Mouse (Mus musculus) liver, postnatal 0 days (tissue): Measurements from ENCODE around the gene Rrp15. TPM values are rescaled to one million over a fixed set of nuclear protein-coding genes. Genes with fewer than 3 reads are reported as not detected.

Experiments used
- ATAC-seq: fragments of 200-750 bp; cut with Nextera tagmentation; 2 replicates; pipeline ENCODE4 v1.8.0; 2017; ENCODE audit warnings: mild to moderate bottlenecking, moderate library complexity
- DNase-seq: peaks from one replicate; pipeline ENCODE4 v3.0.0-alpha.2; 2016
- H3K27ac ChIP-seq: fragments of 300-500 bp; sonication (generic); 2 replicates; pipeline ENCODE4 v1.5.1; 2014; ENCODE audit warnings: antibody characterized with exemption, moderate library complexity, mild to moderate bottlenecking, low read depth
- H3K27me3 ChIP-seq: fragments of 300-500 bp; sonication (generic); 2 replicates; pipeline ENCODE4 v1.6.1; 2014; ENCODE audit warnings: low read length, control low read depth, mixed read lengths; ENCODE audit not compliant: insufficient read depth
- H3K36me3 ChIP-seq: fragments of 300-500 bp; sonication (generic); replicated peaks from 2 replicates; pipeline ENCODE4 v1.6.1; 2014; ENCODE audit warnings: mild to moderate bottlenecking, control low read depth, low read length, moderate library complexity, mixed read lengths; ENCODE audit not compliant: insufficient read depth
- H3K4me1 ChIP-seq: fragments of 300-500 bp; sonication (generic); 2 replicates; pipeline ENCODE4 v1.6.1; 2014; ENCODE audit warnings: antibody characterized with exemption, mild to moderate bottlenecking, control low read depth; ENCODE audit not compliant: insufficient read depth
- H3K4me2 ChIP-seq: fragments of 300-500 bp; sonication (generic); 2 replicates; pipeline ENCODE4 v1.6.1; 2014; ENCODE audit warnings: low read depth, mild to moderate bottlenecking, low read length, moderate library complexity, mixed read lengths
- H3K4me3 ChIP-seq: fragments of 300-500 bp; sonication (generic); 2 replicates; pipeline ENCODE4 v1.5.1; 2014; ENCODE audit warnings: low read depth, low read length
- H3K9ac ChIP-seq: fragments of 300-500 bp; sonication (generic); replicated peaks from 2 replicates; pipeline ENCODE4 v1.6.1; 2014; ENCODE audit warnings: mild to moderate bottlenecking, moderate library complexity
- H3K9me3 ChIP-seq: fragments of 300-500 bp; sonication (generic); 2 replicates; pipeline ENCODE4 v1.6.1; 2016; ENCODE audit warnings: mild to moderate bottlenecking, control low read depth, low read length, mixed read lengths
- CTCF ChIP-seq: sonication (generic); IDR thresholded peaks from 2 replicates; pipeline ENCODE4 v1.5.1; 2016; ENCODE audit warnings: antibody characterized with exemption, low read depth
- EP300 ChIP-seq: IDR thresholded peaks from 2 replicates; pipeline ENCODE4 v1.6.1; 2016; ENCODE audit warnings: antibody characterized with exemption, low read depth, mild to moderate bottlenecking
- WGBS: fragments of 180-500 bp; shearing (Covaris S2); extraction: QIAGEN DNeasy Blood & Tissue Kit; methylation state at CpG from one replicate; pipeline ENCODE4 v1.1.7; 2014; ENCODE audit not compliant: insufficient replicate concordance; 5-methylcytosine and 5-hydroxymethylcytosine counted together
- polyA plus RNA-seq: library from polyadenylated mRNA; unstranded; fragments of >200 nt; fragmentation: Nextera tagmentation; extraction: Ambion mirVana; gene quantifications from 2 replicates; pipeline ENCODE4 v1.2.1, GENCODE M21; 2015

The Rrp15 gene
- polyA plus RNA-seq, 1 experiment from 2014 or later: 22.4 TPM

DNA sequence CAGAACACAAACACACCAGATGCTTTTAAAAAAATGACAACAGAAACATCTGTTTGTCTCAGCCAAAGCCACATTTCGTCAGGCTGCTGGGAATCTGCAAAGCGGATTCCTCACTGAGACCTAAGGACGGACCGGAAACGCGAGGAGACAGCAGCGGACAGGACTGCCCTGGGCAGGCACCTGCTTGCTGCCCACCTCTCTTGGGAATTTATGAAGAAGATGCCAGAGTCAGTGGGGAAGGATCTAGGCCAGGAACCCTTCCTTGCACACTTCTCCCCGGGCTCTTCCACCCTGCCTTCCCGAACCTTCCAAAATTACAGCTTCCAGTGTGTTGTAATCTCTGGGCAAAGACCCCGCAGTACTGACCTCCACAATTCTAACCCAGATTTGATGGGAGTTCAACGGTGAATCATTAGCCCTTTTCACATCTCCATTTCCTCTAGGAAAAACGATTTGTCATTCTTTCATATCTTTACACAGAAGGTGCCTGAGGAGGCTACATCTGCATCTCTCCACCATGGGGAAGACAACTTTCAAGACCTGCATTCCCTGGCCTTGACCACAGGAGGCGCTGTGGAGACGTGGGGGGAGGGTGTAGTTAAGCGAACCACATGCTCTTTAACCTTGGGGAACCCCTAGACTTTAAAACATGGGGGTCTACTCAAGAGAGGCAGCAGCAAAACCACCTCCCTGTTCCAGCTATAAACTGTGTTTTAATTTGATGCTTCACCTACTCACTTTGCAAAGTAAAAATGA is 50.4 kb downstream of the Rrp15 start:
- Histone ChIP-seq H3K4me3 (no peak overlapping the region), H3K27ac (no peak overlapping the region), H3K4me2 (no peak overlapping the region), H3K9ac (no peak overlapping the region), H3K4me1 (peaks cover 2% of the 10 kb centered on the region; the same call in 1 of the 2 replicates), H3K27me3 (peaks cover 5% of the 10 kb centered on the region; the same call in 1 of the 2 replicates), H3K9me3 (no peaks in the 10 kb centered on the region), H3K36me3 (no peaks in the 10 kb centered on the region)
- ATAC-seq (no peak), DNase-seq (no peak)
- 68% methylated on average over 15 of the region's 15 CpGs for WGBS
- TF ChIP-seq EP300 (no peak), CTCF (peak; percentile 50)

DNA sequence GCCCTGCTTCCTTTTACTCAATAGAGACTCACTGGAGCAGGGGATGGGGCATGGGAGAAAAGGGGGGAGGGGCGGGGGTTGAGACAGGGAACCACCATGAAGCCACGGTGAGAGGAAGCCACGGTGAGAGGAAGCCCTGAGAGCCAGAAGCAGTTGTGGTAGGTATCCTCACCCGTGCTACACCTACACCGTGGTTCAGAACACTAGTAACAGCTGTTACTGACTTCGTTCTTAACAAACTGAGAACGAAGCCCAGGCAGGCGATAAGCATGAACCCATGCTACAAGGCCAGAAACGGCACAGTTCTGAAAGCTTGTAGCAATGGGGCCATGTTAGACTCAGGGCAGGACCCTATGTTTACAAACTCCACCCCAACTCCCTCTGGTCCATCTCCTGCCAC is 52.9 kb downstream of the Rrp15 start:
- H3K4me1 ChIP-seq: no peaks in the 10 kb centered on the region
- TF ChIP-seq CTCF (no peak), EP300 (no peak)
- ATAC-seq (no peak), DNase-seq (no peak)
- no peak overlapping the region for H3K9ac ChIP-seq
- H3K27ac ChIP-seq: no peak overlapping the region
- WGBS: 48% methylated on average over 9 of the region's 9 CpGs
- no peak overlapping the region for H3K4me2 ChIP-seq
- no peaks in the 10 kb centered on the region for H3K27me3 ChIP-seq
- no peak overlapping the region for H3K4me3 ChIP-seq
- H3K36me3 ChIP-seq: no peaks in the 10 kb centered on the region
- H3K9me3 ChIP-seq: no peaks in the 10 kb centered on the region

DNA sequence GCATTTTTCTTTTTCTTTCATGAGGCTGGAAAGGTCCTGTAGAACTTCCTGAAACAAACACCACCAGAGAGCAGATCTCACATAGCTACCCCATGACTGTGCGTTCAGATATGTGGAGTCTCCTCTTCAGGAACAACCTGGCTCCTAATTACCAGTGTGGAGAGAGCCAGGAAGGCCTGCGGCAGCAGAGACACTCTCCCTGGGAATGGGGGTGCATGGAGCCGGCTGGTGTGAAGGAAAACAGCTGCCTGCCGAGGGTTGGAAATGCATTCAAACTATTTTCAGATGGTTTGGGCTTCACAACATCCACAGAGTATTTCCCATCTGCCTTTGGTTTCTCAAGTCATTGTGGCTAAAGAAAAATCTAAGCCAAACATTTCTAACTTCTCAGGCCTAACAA is 53.8 kb downstream of the Rrp15 start:
- Histone ChIP-seq H3K9ac (no peak overlapping the region), H3K9me3 (no peaks in the 10 kb centered on the region), H3K4me1 (no peaks in the 10 kb centered on the region), H3K36me3 (no peaks in the 10 kb centered on the region), H3K27me3 (no peaks in the 10 kb centered on the region), H3K4me2 (no peak overlapping the region), H3K4me3 (no peak overlapping the region), H3K27ac (no peak overlapping the region)
- DNase-seq (no peak), ATAC-seq (no peak)
- 68% methylated on average over 4 of the region's 4 CpGs for WGBS
- TF ChIP-seq CTCF (no peak), EP300 (no peak)

DNA sequence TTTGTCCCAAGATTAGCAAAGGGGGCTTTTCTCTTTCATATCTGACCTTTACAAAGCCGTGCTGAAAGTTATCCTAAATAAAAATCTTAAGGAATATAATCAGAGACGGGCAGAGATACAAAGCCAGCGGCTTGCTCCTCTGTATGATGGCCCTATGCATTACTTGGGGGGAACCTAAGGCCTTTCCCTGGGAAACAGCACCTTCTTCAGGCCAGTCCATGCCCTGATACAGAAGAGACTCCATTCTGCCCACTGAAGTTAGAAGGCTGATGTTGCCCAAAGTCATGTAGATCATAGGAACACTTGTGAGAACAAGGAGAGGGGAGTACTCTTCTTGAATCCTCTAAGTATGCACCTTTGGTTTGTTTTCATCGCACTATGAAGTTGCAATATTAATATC is 56.8 kb downstream of the Rrp15 start:
- no peaks in the 10 kb centered on the region for H3K36me3 ChIP-seq
- ATAC-seq: no peak
- no peak for DNase-seq
- no peak overlapping the region for H3K4me2 ChIP-seq
- no peaks in the 10 kb centered on the region for H3K4me1 ChIP-seq
- TF ChIP-seq CTCF (peak; percentile 29), EP300 (no peak)
- no peaks in the 10 kb centered on the region for H3K27me3 ChIP-seq
- H3K9ac ChIP-seq: no peak overlapping the region
- 77% methylated on average over 4 of the region's 4 CpGs for WGBS
- no peak overlapping the region for H3K4me3 ChIP-seq
- H3K9me3 ChIP-seq: no peaks in the 10 kb centered on the region
- no peak overlapping the region for H3K27ac ChIP-seq

DNA sequence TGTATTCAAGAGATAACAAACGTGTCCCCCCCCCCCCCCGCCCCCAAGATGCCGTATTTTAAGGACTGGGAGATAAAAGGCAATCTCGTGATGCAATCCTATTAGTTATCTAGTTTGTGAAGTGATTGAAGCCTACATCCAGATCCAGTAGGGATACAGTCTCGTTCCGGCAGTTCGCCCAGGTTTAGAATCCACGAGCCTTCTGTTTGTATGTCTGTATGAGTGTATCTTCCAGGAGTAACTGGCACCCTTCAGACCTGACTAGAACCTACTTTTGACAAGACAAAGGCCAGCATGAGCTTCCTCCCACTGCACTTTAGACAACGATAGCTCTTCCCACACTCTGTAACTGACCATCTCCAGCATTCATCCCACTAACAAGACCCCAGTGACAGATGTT is 57.5 kb downstream of the Rrp15 start:
- no peak for ATAC-seq
- Histone ChIP-seq H3K36me3 (no peaks in the 10 kb centered on the region), H3K9me3 (no peaks in the 10 kb centered on the region), H3K4me2 (no peak overlapping the region), H3K9ac (no peak overlapping the region), H3K4me1 (no peaks in the 10 kb centered on the region), H3K27me3 (no peaks in the 10 kb centered on the region), H3K4me3 (no peak overlapping the region), H3K27ac (no peak overlapping the region)
- 73% methylated on average over 9 of the region's 9 CpGs for WGBS
- DNase-seq: no peak
- TF ChIP-seq CTCF (no peak), EP300 (no peak)

DNA sequence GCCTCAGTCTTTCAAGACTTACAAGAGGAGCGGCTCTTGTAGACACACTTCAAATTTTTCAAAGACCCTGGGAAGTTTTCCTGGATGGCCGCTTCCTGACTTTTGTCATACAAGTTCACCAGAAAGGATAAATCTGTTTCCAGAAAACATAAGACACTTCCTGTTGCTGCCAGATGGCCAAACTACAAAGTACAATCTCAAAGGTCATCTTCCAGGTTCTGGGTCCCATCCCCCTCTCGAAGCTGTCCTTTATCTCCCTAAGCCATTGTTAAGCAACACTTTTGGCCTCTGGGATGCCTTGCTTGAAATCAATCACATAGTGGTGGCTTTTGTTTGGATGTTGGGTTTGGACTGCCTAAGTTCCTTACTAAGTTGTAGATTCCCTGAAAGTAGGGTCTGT is 65.1 kb downstream of the Rrp15 start:
- Histone ChIP-seq H3K4me2 (no peak overlapping the region), H3K9ac (no peak overlapping the region), H3K27me3 (no peaks in the 10 kb centered on the region), H3K4me3 (no peak overlapping the region), H3K36me3 (no peaks in the 10 kb centered on the region), H3K4me1 (peaks cover 6% of the 10 kb centered on the region; the same call in 1 of the 2 replicates), H3K9me3 (no peaks in the 10 kb centered on the region), H3K27ac (no peak overlapping the region)
- ATAC-seq (no peak), DNase-seq (no peak)
- TF ChIP-seq EP300 (no peak), CTCF (no peak)
- 79% methylated on average over 3 of the region's 3 CpGs for WGBS
